Mouse (Mus musculus) small intestine, adult 2 months (tissue): ENCODE measurements around the gene Dnm1.

Source experiments
- CTCF ChIP-seq: fragments of 200-500 bp; IDR thresholded peaks from 2 replicates; pipeline ENCODE4 v1.5.1; 2012; ENCODE audit warnings: low read depth, mild to moderate bottlenecking, control low read depth, inconsistent platforms, low read length, moderate library complexity, mixed read lengths; ENCODE audit not compliant: insufficient replicate concordance, insufficient read length; ENCODE audit errors: extremely low read depth
- POLR2A ChIP-seq: fragments of 200-500 bp; IDR thresholded peaks from 2 replicates; pipeline ENCODE4 v1.6.1; 2012; ENCODE audit warnings: low read depth, mild to moderate bottlenecking, control low read depth, inconsistent platforms, low read length, moderate library complexity

DNA sequence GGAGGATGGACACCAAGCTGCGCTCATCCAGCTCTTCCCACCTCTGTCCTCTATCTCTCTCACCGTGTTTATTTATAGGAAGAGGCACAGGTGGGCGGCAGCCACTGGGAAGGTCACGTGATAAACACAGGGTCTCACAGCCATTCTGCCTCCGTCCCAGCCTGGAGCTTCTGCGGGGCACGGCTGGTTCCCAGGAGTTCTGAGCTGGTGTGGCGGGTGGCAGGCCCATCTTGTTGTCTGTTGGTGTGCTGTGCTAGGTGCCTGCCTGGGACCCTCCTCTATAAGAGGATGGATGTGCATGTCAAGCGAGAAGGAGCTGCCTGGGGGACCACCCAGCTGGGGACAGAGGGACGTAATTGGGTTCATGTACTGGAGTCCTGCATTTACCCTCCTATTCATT, 5.2 kb upstream of the Dnm1 start:
- TF ChIP-seq CTCF (no peak), POLR2A (no peak)
